Mouse (Mus musculus): ENCODE measurements around the gene Rap2a.

DNA sequence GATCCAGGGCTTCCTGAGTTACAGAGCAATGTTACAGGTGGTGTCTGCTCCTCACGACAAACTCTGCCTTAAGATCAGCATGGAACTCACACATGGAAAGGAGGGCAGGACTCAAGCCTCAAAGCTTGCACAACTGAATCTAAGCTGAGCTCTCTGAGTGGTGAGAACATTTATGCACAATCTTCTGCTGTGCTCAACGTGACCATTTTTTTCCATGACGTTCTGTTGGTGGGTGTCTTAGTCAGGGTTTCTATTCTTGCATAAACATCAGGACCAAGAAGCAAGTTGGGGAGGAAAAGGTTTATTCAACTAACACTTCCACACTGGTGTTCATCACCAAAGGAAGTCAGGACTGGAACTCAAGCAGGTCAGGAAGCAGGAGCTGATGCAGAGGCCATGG is 57.7 kb downstream of the Rap2a start:
- TF ChIP-seq CTCF (IDR thresholded peaks at IDR 0.05; ENCODE audit: low read depth, low read length): no peak
- TF ChIP-seq POLR2A (IDR thresholded peaks at IDR 0.05; ENCODE audit: insufficient read depth, low read length): no peak
- no peak for TF ChIP-seq EP300 (IDR thresholded peaks at IDR 0.05; ENCODE audit: insufficient read depth, low read depth, low read length)
